Mouse (Mus musculus) stomach, postnatal 0 days (tissue): ENCODE results near the gene Dusp3.

Experiments used
- CTCF ChIP-seq: IDR thresholded peaks from 2 replicates; pipeline ENCODE4 v1.5.1; 2016; ENCODE audit warnings: antibody characterized with exemption, low read depth, mild to moderate bottlenecking, moderate library complexity
- EP300 ChIP-seq: optimal IDR thresholded peaks from 2 replicates; pipeline ENCODE3; 2016; ENCODE audit warnings: antibody characterized with exemption

DNA sequence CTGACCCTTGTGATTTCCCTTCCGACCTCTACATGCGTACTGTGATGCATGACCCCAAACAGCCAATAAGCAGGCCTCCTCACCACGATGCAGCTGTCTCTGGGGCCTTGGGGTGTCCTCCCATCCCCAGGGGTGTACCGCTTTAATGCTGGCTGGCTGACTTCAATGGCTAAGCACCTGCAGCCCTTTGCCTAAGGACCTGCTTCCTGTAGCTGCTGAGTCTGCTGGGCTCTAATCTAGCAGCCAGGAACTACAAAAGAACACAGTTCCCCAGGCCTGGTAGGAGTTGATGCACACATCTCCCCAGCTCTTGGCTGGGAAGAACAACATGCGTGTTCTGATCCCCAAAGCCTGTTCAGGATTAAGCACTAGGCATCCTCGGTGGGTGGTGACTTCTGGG lies 28.7 kb upstream of the Dusp3 start:
- TF ChIP-seq CTCF, result no peak
- no peak for TF ChIP-seq EP300
